Mouse (Mus musculus) thymus, adult 2 months (tissue): ENCODE data around the gene Tango6.

ENCODE experiments used
- CTCF ChIP-seq: fragments of 200-500 bp; IDR thresholded peaks from 2 replicates; pipeline ENCODE4 v1.5.1; 2012; ENCODE audit warnings: mild to moderate bottlenecking, control low read depth, low read length, moderate library complexity, borderline replicate concordance; ENCODE audit not compliant: control insufficient read depth, poor library complexity, insufficient read depth; ENCODE audit errors: extremely low read depth
- POLR2A ChIP-seq: fragments of 200-500 bp; IDR thresholded peaks from 2 replicates; pipeline ENCODE4 v1.6.1; 2012; ENCODE audit warnings: mild to moderate bottlenecking, low read length, control low read depth, moderate library complexity; ENCODE audit not compliant: control insufficient read depth, poor library complexity, insufficient read depth; ENCODE audit errors: extremely low read depth

- TF ChIP-seq CTCF (no peak), POLR2A (no peak)
Observed at GRCm38 (mm10) chr8:106727241-106727835, 44.5 kb downstream of the Tango6 start.
